Mouse (Mus musculus) lung, postnatal 0 days (tissue): ENCODE measurements around the gene Eif2b1. TPM values are rescaled to one million over a fixed set of nuclear protein-coding genes. Genes with fewer than 3 reads are reported as not detected.

Experiments
- ATAC-seq: fragments of 200-750 bp; cut with Nextera tagmentation; 2 replicates; pipeline ENCODE4 v1.8.0; 2017; ENCODE audit warnings: moderate library complexity
- DNase-seq: peaks from one replicate; pipeline ENCODE4 v3.0.0-alpha.2; 2016; ENCODE audit warnings: low spot score
- H3K27ac ChIP-seq: fragments of 300-500 bp; sonication (generic); 2 replicates; pipeline ENCODE4 v1.5.1; 2014; ENCODE audit warnings: antibody characterized with exemption, mild to moderate bottlenecking, low read length, mixed read lengths
- H3K27me3 ChIP-seq: fragments of 300-500 bp; sonication (generic); replicated peaks from 2 replicates; pipeline ENCODE4 v1.6.1; 2014; ENCODE audit warnings: low read length, mixed read lengths; ENCODE audit not compliant: insufficient read depth
- H3K36me3 ChIP-seq: fragments of 300-500 bp; sonication (generic); 2 replicates; pipeline ENCODE4 v1.6.1; 2014; ENCODE audit warnings: low read length, mixed read lengths; ENCODE audit not compliant: insufficient read depth
- H3K4me1 ChIP-seq: fragments of 300-500 bp; sonication (generic); 2 replicates; pipeline ENCODE4 v1.6.1; 2014; ENCODE audit warnings: antibody characterized with exemption, low read depth, low read length, mixed read lengths; ENCODE audit not compliant: insufficient read depth
- H3K4me2 ChIP-seq: fragments of 300-500 bp; sonication (generic); replicated peaks from 2 replicates; pipeline ENCODE4 v1.6.1; 2014; ENCODE audit warnings: low read depth, mild to moderate bottlenecking, low read length, moderate library complexity, mixed read lengths
- H3K4me3 ChIP-seq: fragments of 300-500 bp; sonication (generic); 2 replicates; pipeline ENCODE4 v1.5.1; 2014; ENCODE audit warnings: low read depth, low read length
- H3K9ac ChIP-seq: fragments of 300-500 bp; sonication (generic); replicated peaks from 2 replicates; pipeline ENCODE4 v1.6.1; 2014; ENCODE audit warnings: low read depth, mild to moderate bottlenecking
- H3K9me3 ChIP-seq: fragments of 300-500 bp; sonication (generic); 2 replicates; pipeline ENCODE4 v1.6.1; 2016; ENCODE audit warnings: low read length, mixed read lengths
- CTCF ChIP-seq: IDR thresholded peaks from 2 replicates; pipeline ENCODE4 v1.5.1; 2016; ENCODE audit warnings: antibody characterized with exemption, mild to moderate bottlenecking
- EP300 ChIP-seq: IDR thresholded peaks from 2 replicates; pipeline ENCODE4 v1.6.1; 2016; ENCODE audit warnings: antibody characterized with exemption, mild to moderate bottlenecking, control low read depth
- WGBS: fragments of 180-500 bp; shearing (Covaris S2); extraction: QIAGEN DNeasy Blood & Tissue Kit; methylation state at CpG from one replicate; pipeline ENCODE4 v1.1.7; 2014; 5-methylcytosine and 5-hydroxymethylcytosine counted together
- polyA plus RNA-seq: library from polyadenylated mRNA; unstranded; fragments of >200 nt; fragmentation: Nextera tagmentation; extraction: Ambion mirVana; gene quantifications from 2 replicates; pipeline ENCODE4 v1.2.1, GENCODE M21; 2015

Eif2b1 gene
- polyA plus RNA-seq, 1 experiment from 2014 or later, result 46.6 TPM

GRCm38 (mm10) chr5:124532451-124532850, 46.5 kb downstream of the Eif2b1 start:
- TF ChIP-seq EP300 (no peak), CTCF (no peak)
- Histone ChIP-seq H3K4me3 (no peak overlapping the region), H3K27ac (no peak overlapping the region), H3K9ac (no peak overlapping the region), H3K9me3 (no peaks in the 10 kb centered on the region), H3K36me3 (no peaks in the 10 kb centered on the region), H3K27me3 (no peaks in the 10 kb centered on the region), H3K4me1 (peaks cover 23% of the 10 kb centered on the region), H3K4me2 (no peak overlapping the region; the same call in 1 of the 2 replicates)
- DNase-seq, result peak; percentile 41
- peak; percentile 12; the same call in 1 of the 2 replicates for ATAC-seq
- 25% methylated on average over 7 of the region's 7 CpGs for WGBS

GRCm38 (mm10) chr5:124531583-124531930, 47.4 kb downstream of the Eif2b1 start:
- Histone ChIP-seq H3K4me3 (peak overlapping the region; percentile 82), H3K27me3 (no peaks in the 10 kb centered on the region), H3K9me3 (no peaks in the 10 kb centered on the region), H3K9ac (peak overlapping the region; percentile 70; the same call in 1 of the 2 replicates), H3K4me1 (peaks cover 21% of the 10 kb centered on the region), H3K4me2 (peak overlapping the region; percentile 78), H3K36me3 (no peaks in the 10 kb centered on the region), H3K27ac (peak overlapping the region; percentile 89)
- TF ChIP-seq EP300 (no peak), CTCF (no peak)
- WGBS, result 14% methylated on average over 13 of the region's 14 CpGs
- DNase-seq, result no peak
- no peak for ATAC-seq

GRCm38 (mm10) chr5:124530655-124531582, 48.0 kb downstream of the Eif2b1 start, which contains the start of gene Rilpl1:
Gene Rilpl1, minus strand, starts transcription at chr5:124531391.
- 1% methylated on average over 66 of the region's 96 CpGs for WGBS

GRCm38 (mm10) chr5:124529697-124530096, 49.2 kb downstream of the Eif2b1 start:
- ATAC-seq (peak; percentile 16; the same call in 1 of the 2 replicates), DNase-seq (no peak)
- H3K4me3 ChIP-seq, result peak overlapping the region; percentile 82; the same call in 1 of the 2 replicates
- no peak for TF ChIP-seq EP300
- TF ChIP-seq CTCF, result no peak
- H3K9me3 ChIP-seq, result no peaks in the 10 kb centered on the region
- peak overlapping the region; percentile 78 for H3K4me2 ChIP-seq
- no peaks in the 10 kb centered on the region for H3K27me3 ChIP-seq
- H3K36me3 ChIP-seq, result no peaks in the 10 kb centered on the region
- H3K4me1 ChIP-seq, result peaks cover 20% of the 10 kb centered on the region
- peak overlapping the region; percentile 89 for H3K27ac ChIP-seq
- no peak overlapping the region for H3K9ac ChIP-seq
- WGBS, result 33% methylated on average over 8 of the region's 8 CpGs

More at GRCm38 (mm10) chr5:124530655-124531582, 48.0 kb downstream of the Eif2b1 start, which contains the start of gene Rilpl1:
- H3K27me3 ChIP-seq, result no peaks in the 10 kb centered on the region
- H3K4me1 ChIP-seq, result peaks cover 20% of the 10 kb centered on the region
- peak; percentile 86 for ATAC-seq
- H3K4me3 ChIP-seq, result peak within 1 kb of the TSS; percentile 82
- H3K4me2 ChIP-seq, result peak within 1 kb of the TSS; percentile 78
- peak; percentile 79 for DNase-seq
- H3K27ac ChIP-seq, result peak within 1 kb of the TSS; percentile 89
- TF ChIP-seq CTCF (peak; percentile 34; the same call in 1 of the 2 replicates), EP300 (no peak)
- H3K9me3 ChIP-seq, result no peaks in the 10 kb centered on the region
- H3K36me3 ChIP-seq, result no peaks in the 10 kb centered on the region
- peak within 1 kb of the TSS; percentile 70 for H3K9ac ChIP-seq

DNA sequence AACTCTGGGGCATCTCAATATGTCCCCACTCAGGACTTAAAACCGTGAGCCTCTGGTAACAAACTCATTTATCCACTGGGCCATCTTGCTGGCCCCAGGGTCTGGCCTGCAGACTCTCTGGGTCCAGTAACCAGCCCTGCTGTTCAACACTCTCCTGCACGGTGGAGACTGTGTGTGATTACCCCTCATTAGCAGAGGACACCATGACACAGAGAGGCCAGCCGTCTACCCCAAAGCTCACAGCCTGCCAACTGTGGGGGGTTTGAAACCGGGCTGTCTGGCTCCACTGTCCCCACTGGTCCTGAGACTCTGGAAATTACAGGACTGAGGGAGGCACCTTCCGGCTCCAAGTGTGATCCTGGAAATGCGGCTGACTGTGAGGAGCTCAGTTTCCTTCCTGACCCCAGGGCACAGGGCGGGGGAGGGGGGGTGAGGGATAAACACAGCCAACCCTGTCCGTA, 49.7 kb downstream of the Eif2b1 start:
- peak; percentile 40 for ATAC-seq
- peak; percentile 35 for DNase-seq
- H3K9me3 ChIP-seq, result no peaks in the 10 kb centered on the region
- H3K27me3 ChIP-seq, result no peaks in the 10 kb centered on the region
- peak overlapping the region; percentile 78 for H3K4me2 ChIP-seq
- TF ChIP-seq EP300 (no peak), CTCF (no peak)
- H3K9ac ChIP-seq, result peak overlapping the region; percentile 32; the same call in 1 of the 2 replicates
- H3K4me1 ChIP-seq, result peaks cover 20% of the 10 kb centered on the region
- WGBS, result 17% methylated on average over 8 of the region's 8 CpGs
- H3K27ac ChIP-seq, result peak overlapping the region; percentile 89
- no peaks in the 10 kb centered on the region for H3K36me3 ChIP-seq
- H3K4me3 ChIP-seq, result peak overlapping the region; percentile 82; the same call in 1 of the 2 replicates

GRCm38 (mm10) chr5:124528791-124529190, 50.1 kb downstream of the Eif2b1 start:
- Histone ChIP-seq H3K27ac (peak overlapping the region; percentile 89), H3K9me3 (no peaks in the 10 kb centered on the region), H3K4me3 (peak overlapping the region; percentile 82; the same call in 1 of the 2 replicates), H3K4me2 (peak overlapping the region; percentile 78), H3K9ac (peak overlapping the region; percentile 32; the same call in 1 of the 2 replicates), H3K27me3 (no peaks in the 10 kb centered on the region), H3K36me3 (no peaks in the 10 kb centered on the region), H3K4me1 (peaks cover 20% of the 10 kb centered on the region)
- 16% methylated on average over 9 of the region's 9 CpGs for WGBS
- TF ChIP-seq CTCF (no peak), EP300 (no peak)
- peak; percentile 51 for DNase-seq
- no peak for ATAC-seq
